Mouse (Mus musculus) lung, adult 2 months (tissue): ENCODE data around the gene Pclo.

Experiments
- CTCF ChIP-seq: fragments of 200-500 bp; IDR thresholded peaks from 2 replicates; pipeline ENCODE4 v1.5.1; 2011; ENCODE audit warnings: mild to moderate bottlenecking, low read length, control low read depth; ENCODE audit not compliant: insufficient read depth
- POLR2A ChIP-seq: fragments of 200-500 bp; IDR thresholded peaks from 2 replicates; pipeline ENCODE4 v1.6.1; 2011; ENCODE audit warnings: low read depth, mild to moderate bottlenecking, control low read depth, low read length, borderline replicate concordance; ENCODE audit errors: extremely low read depth

DNA sequence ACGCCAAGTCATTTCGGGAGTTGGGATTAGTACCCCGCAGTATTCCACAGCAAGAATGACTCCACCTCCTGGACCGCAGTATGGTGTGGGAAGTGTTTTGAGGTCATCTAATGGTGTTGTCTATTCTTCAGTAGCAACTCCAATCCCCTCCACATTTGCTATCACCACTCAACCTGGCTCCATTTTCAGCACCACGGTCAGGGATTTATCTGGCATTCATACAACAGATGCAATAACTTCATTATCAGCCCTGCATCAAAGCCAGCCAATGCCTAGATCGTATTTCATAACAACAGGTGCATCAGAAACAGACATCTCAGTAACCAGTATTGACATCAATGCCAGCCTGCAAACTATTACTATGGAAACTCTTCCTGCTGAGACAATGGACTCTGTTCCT lies 165.7 kb downstream of the Pclo start:
- TF ChIP-seq CTCF (no peak), POLR2A (no peak)
